Mouse (Mus musculus): ENCODE data around the gene Rabgap1l. TPM values are rescaled to one million over a fixed set of nuclear protein-coding genes. Genes with fewer than 3 reads are reported as not detected.

The Rabgap1l gene
- total and polyA plus RNA-seq, 3 experiments: 19.0 to 68.4 (median 67.6) TPM

DNA sequence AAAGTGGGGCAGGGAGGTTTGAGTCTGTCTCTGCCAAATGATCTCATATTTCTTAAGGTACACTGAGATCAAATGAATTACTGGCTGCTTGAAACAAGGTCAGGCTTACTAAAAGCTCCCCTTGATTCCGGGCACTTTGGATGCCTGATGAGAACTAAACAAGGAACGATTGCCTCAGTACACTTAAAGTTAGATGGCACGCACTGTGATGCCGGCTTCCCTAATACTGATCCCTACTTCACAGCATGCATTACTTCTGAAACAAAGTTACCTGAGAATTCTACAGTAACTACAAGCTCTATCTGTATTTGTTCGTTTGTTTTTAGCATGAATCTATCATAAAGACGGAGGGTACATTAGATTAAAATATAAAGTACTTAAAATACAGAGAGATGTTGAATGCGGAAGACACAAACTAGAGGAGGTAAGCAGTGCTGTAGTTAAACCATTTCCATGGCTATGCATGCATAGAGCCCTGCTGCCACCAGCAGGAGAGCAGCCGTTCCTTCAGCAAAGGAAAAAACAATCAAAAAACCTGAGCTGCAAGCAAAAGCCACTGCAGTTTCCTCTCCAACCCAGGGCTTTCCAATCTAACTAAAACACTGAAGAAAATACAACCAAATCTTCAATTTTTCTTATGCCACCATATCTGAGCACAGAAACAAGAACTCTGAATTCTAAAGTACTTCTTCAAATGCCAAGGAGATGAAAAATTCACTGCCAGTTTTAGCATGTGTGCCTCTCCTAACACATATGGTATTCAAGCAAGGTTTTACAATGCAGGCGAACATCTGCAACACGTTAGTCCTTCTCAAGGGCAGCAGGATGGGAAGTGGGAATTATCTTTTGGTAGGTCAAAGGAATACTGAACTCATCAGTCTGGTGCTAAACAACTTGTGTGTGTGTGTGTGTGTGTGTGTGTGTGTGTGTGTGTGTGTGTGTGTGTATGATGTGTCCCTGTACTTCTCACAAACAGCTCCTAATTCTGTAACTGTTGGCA lies 415.4 kb downstream of the Rabgap1l start:
- no peak overlapping the region for H3K27ac ChIP-seq
- DNase-seq: peak in 1 of 2 experiments; percentile 15
- H3K4me1 ChIP-seq (ENCODE audit: control insufficient read depth, insufficient read depth, low read length): no peaks in the 10 kb centered on the region
- TF ChIP-seq POLR2A (IDR thresholded peaks at IDR 0.05; ENCODE audit: insufficient read depth, low read depth, low read length) (no peak), CTCF (IDR thresholded peaks at IDR 0.05) (peak; percentile 78), EP300 (IDR thresholded peaks at IDR 0.05; ENCODE audit: insufficient read depth, low read depth, low read length) (no peak)
- WGBS: 55% methylated on average over 10 of the region's 10 CpGs
- no peaks in the 10 kb centered on the region for H3K27me3 ChIP-seq (ENCODE audit: control insufficient read depth, insufficient read depth, low read length)
- intact Hi-C loops (cut with DNase I): loop anchor here (1.0 kb wide), 1 partner anchor 146 kb away; no protein-coding TSS in a partner anchor
- H3K79me2 ChIP-seq (replicated peaks; ENCODE audit: control insufficient read depth, insufficient read depth, low read length): no peaks in the 10 kb centered on the region
- no peaks in the 10 kb centered on the region for H3K36me3 ChIP-seq (ENCODE audit: control insufficient read depth, insufficient read depth, low read length)
- no peak overlapping the region for H3K4me3 ChIP-seq
- H3K9ac ChIP-seq (ENCODE audit: low read depth, low read length): no peak overlapping the region

DNA sequence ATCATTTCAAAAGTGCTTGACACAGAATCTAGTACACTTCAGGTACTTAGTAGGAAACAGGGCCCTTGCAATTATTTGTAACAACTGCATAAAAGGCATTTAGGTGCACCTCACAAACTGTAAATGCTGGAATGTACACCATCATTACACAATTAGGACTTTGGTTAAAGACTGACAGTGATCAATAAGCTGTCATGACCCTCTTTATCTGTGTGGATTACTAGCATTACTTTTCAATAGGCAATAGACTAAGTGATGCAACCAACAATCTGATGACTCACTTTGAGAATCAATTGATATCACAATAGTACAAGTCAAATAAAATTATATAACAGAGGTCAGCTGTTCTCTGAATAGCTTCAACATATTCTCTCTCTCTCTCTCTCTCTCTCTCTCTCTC lies 418.5 kb downstream of the Rabgap1l start:
- intact Hi-C loops (cut with DNase I): no loop called here

DNA sequence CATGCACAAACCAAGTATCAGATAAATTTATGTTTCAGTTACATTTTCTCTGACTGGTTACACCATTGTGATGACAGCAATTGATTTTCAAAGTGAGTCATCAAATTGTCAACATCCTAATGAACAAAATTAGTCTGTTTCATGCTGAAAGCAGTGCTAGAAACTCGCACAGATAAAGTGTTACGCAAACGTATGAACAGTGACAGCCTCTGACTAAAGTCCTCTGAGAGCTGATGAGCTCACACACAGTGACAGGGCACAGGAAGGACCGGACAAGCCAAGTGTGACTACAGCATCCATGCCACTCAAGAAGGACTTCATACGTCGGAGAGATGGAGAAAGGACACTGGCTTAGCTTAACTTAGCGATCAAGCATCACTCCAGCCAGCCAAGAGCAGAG lies 419.7 kb downstream of the Rabgap1l start:
- intact Hi-C loops (cut with DNase I): no loop called here
- TF ChIP-seq EP300 (IDR thresholded peaks at IDR 0.05; ENCODE audit: insufficient read depth, low read depth, low read length) (no peak), CTCF (IDR thresholded peaks at IDR 0.05) (no peak), POLR2A (IDR thresholded peaks at IDR 0.05; ENCODE audit: insufficient read depth, low read depth, low read length) (no peak)
- no peak overlapping the region for H3K27ac ChIP-seq
- no peaks in the 10 kb centered on the region for H3K36me3 ChIP-seq (ENCODE audit: control insufficient read depth, insufficient read depth, low read length)
- no peak overlapping the region for H3K9ac ChIP-seq (ENCODE audit: low read depth, low read length)
- H3K4me1 ChIP-seq (ENCODE audit: control insufficient read depth, insufficient read depth, low read length): no peaks in the 10 kb centered on the region
- DNase-seq: no peak
- no peaks in the 10 kb centered on the region for H3K27me3 ChIP-seq (ENCODE audit: control insufficient read depth, insufficient read depth, low read length)
- H3K79me2 ChIP-seq (replicated peaks; ENCODE audit: control insufficient read depth, insufficient read depth, low read length): no peaks in the 10 kb centered on the region
- H3K4me3 ChIP-seq: no peak overlapping the region
- WGBS: 78% methylated on average over 7 of the region's 7 CpGs

More for the DNA sequence above, 418.5 kb downstream of the Rabgap1l start:
- H3K27ac ChIP-seq: no peak overlapping the region
- TF ChIP-seq EP300 (IDR thresholded peaks at IDR 0.05; ENCODE audit: insufficient read depth, low read depth, low read length) (no peak), POLR2A (IDR thresholded peaks at IDR 0.05; ENCODE audit: insufficient read depth, low read depth, low read length) (no peak), CTCF (IDR thresholded peaks at IDR 0.05) (no peak)
- no peaks in the 10 kb centered on the region for H3K36me3 ChIP-seq (ENCODE audit: control insufficient read depth, insufficient read depth, low read length)
- no peak overlapping the region for H3K4me3 ChIP-seq
- H3K9ac ChIP-seq (ENCODE audit: low read depth, low read length): no peak overlapping the region
- DNase-seq: no peak
- no peaks in the 10 kb centered on the region for H3K4me1 ChIP-seq (ENCODE audit: control insufficient read depth, insufficient read depth, low read length)
- H3K27me3 ChIP-seq (ENCODE audit: control insufficient read depth, insufficient read depth, low read length): no peaks in the 10 kb centered on the region
- H3K79me2 ChIP-seq (replicated peaks; ENCODE audit: control insufficient read depth, insufficient read depth, low read length): no peaks in the 10 kb centered on the region

DNA sequence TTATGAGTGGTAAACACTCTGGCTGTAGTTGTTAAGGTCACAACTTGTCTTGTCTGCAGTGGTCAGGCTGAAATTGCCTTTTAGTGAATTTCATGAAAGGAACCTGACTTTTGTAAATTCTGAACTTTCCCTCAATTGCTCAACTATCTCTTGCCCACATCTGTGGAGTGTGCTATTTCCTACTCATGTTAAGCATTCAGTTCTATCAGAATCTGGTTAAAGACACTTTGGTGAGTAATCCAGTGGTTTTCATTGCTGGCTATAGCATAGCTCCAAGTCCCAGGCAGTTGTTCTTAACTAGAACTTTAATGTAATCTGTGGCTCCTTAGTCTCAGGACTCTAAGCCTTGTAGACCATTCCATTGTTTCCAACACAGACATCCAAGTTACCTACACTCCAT lies 421.3 kb downstream of the Rabgap1l start:
- no peak overlapping the region for H3K4me3 ChIP-seq
- H3K9ac ChIP-seq (ENCODE audit: low read depth, low read length): no peak overlapping the region
- H3K27me3 ChIP-seq (ENCODE audit: control insufficient read depth, insufficient read depth, low read length): no peaks in the 10 kb centered on the region
- no peaks in the 10 kb centered on the region for H3K36me3 ChIP-seq (ENCODE audit: control insufficient read depth, insufficient read depth, low read length)
- intact Hi-C loops (cut with DNase I): no loop called here
- TF ChIP-seq EP300 (IDR thresholded peaks at IDR 0.05; ENCODE audit: insufficient read depth, low read depth, low read length): no peak
- TF ChIP-seq POLR2A (IDR thresholded peaks at IDR 0.05; ENCODE audit: insufficient read depth, low read depth, low read length): no peak
- TF ChIP-seq CTCF (IDR thresholded peaks at IDR 0.05): no peak
- H3K79me2 ChIP-seq (replicated peaks; ENCODE audit: control insufficient read depth, insufficient read depth, low read length): no peaks in the 10 kb centered on the region
- DNase-seq: no peak
- no peak overlapping the region for H3K27ac ChIP-seq
- no peaks in the 10 kb centered on the region for H3K4me1 ChIP-seq (ENCODE audit: control insufficient read depth, insufficient read depth, low read length)

DNA sequence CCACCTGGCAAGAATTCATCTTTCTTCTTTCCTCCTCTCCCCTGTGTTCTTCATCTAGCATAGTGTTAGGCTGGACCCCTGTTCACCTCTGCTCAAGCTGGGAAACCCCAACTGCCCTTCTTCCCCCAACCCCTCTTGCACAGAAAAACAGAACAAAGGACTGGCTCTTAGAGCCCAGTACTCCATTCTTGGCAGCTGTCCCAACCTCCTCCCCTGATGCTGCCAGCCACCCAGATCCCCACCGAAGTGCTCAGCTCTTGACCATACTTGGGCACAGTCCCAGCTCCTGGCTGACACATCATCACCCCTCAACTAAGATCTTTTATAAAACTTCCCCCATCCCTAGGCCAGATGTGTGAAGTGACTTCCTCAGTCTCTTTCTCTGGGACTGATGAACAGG lies 422.5 kb downstream of the Rabgap1l start:
- WGBS: 0% methylated on average over 1 of the region's 1 CpGs
- Histone ChIP-seq H3K4me1 (ENCODE audit: control insufficient read depth, insufficient read depth, low read length) (no peaks in the 10 kb centered on the region), H3K27me3 (ENCODE audit: control insufficient read depth, insufficient read depth, low read length) (no peaks in the 10 kb centered on the region), H3K4me3 (no peak overlapping the region), H3K9ac (ENCODE audit: low read depth, low read length) (no peak overlapping the region), H3K79me2 (replicated peaks; ENCODE audit: control insufficient read depth, insufficient read depth, low read length) (no peaks in the 10 kb centered on the region), H3K36me3 (ENCODE audit: control insufficient read depth, insufficient read depth, low read length) (no peaks in the 10 kb centered on the region), H3K27ac (no peak overlapping the region)
- DNase-seq: no peak
- intact Hi-C loops (cut with DNase I): no loop called here
- TF ChIP-seq EP300 (IDR thresholded peaks at IDR 0.05; ENCODE audit: insufficient read depth, low read depth, low read length): no peak
- no peak for TF ChIP-seq CTCF (IDR thresholded peaks at IDR 0.05)
- TF ChIP-seq POLR2A (IDR thresholded peaks at IDR 0.05; ENCODE audit: insufficient read depth, low read depth, low read length): no peak

- Histone ChIP-seq H3K9ac (ENCODE audit: low read depth, low read length) (no peak overlapping the region), H3K27ac (no peak overlapping the region), H3K4me3 (no peak overlapping the region), H3K79me2 (replicated peaks; ENCODE audit: control insufficient read depth, insufficient read depth, low read length) (no peaks in the 10 kb centered on the region), H3K4me1 (ENCODE audit: control insufficient read depth, insufficient read depth, low read length) (no peaks in the 10 kb centered on the region), H3K36me3 (ENCODE audit: control insufficient read depth, insufficient read depth, low read length) (no peaks in the 10 kb centered on the region), H3K27me3 (ENCODE audit: control insufficient read depth, insufficient read depth, low read length) (no peaks in the 10 kb centered on the region)
- no peak for DNase-seq
- TF ChIP-seq CTCF (IDR thresholded peaks at IDR 0.05): no peak
- TF ChIP-seq POLR2A (IDR thresholded peaks at IDR 0.05; ENCODE audit: insufficient read depth, low read depth, low read length): no peak
- no peak for TF ChIP-seq EP300 (IDR thresholded peaks at IDR 0.05; ENCODE audit: insufficient read depth, low read depth, low read length)
- intact Hi-C loops (cut with DNase I): no loop called here
- 40% methylated on average over 3 of the region's 3 CpGs for WGBS
Observed at GRCm38 (mm10) chr1:160366615-160367014, 426.4 kb downstream of the Rabgap1l start.
